Mouse (Mus musculus): ENCODE results near the gene Tmem38a. TPM values are rescaled to one million over a fixed set of nuclear protein-coding genes. Genes with fewer than 3 reads are reported as not detected.

Tmem38a gene
- polyA plus RNA-seq (2012; rRNA removed), result 0.98 and 1.8 TPM in 2 replicates

GRCm38 (mm10) chr8:72571611-72572473 lies at the start of gene Tmem38a:
Gene Tmem38a, plus strand, starts transcription at chr8:72572055.

GRCm38 (mm10) chr8:72547802-72548643 lies 23.8 kb upstream of the Tmem38a start, which contains the start of gene Med26:
Gene Med26, minus strand, starts transcription at chr8:72548270.

GRCm38 (mm10) chr8:72570633-72571610 lies 933 bp upstream of the Tmem38a start, which contains the start of gene Smim7:
Gene Smim7, minus strand, starts transcription at chr8:72571088.

Other genes starting within 250 kb of the Tmem38a start
- gene Eps15l1, start 150.6 kb upstream of the Tmem38a start, polyA plus RNA-seq (2012; rRNA removed), result 19.6 and 21.9 TPM in 2 replicates
- gene Calr3, start 128.2 kb upstream of the Tmem38a start, polyA plus RNA-seq (2012; rRNA removed), result 0.27 and 0.30 TPM in 2 replicates
- 2.0 and 2.4 TPM in 2 replicates for gene 1700030K09Rik, start 128.2 kb upstream of the Tmem38a start, polyA plus RNA-seq (2012; rRNA removed)
- 21.7 and 27.6 TPM in 2 replicates for gene Cherp, start 96.8 kb upstream of the Tmem38a start, polyA plus RNA-seq (2012; rRNA removed)
- gene Slc35e1, start 79.4 kb upstream of the Tmem38a start, polyA plus RNA-seq (2012; rRNA removed), result 6.8 and 7.7 TPM in 2 replicates
- 4.1 and 4.6 TPM in 2 replicates for gene Med26, start 23.8 kb upstream of the Tmem38a start, polyA plus RNA-seq (2012; rRNA removed)
- gene Smim7, start 967 bp upstream of the Tmem38a start, polyA plus RNA-seq (2012; rRNA removed), result 15.9 and 18.9 TPM in 2 replicates
- under 0.01 and 0.01 TPM in 2 replicates for gene Nwd1, start 74.7 kb downstream of the Tmem38a start, polyA plus RNA-seq (2012; rRNA removed)
- 46.3 and 49.7 TPM in 2 replicates for gene Sin3b, start 151.2 kb downstream of the Tmem38a start, polyA plus RNA-seq (2012; rRNA removed)
- gene F2rl3, start 189.8 kb downstream of the Tmem38a start, polyA plus RNA-seq (2012; rRNA removed), result 3.4 and 4.0 TPM in 2 replicates